Mouse (Mus musculus) hematopoietic stem cell, adult 5-6 weeks (primary cell): ENCODE measurements at regions not wholly inside any gene's neighbourhood (a gene's known extent, or its start where the extent isn't known, plus 50 kb on each side); places are given as distances from the start of the nearest gene placed in this dataset.

Experiments
- ATAC-seq, 2 experiments: fragments of 125-278 bp in 1 of 2; replicated peaks in 1 of 2; 2 replicates each; pipeline ENCODE4 v1.8.0; 2016 to 2017; ENCODE audit warnings: inconsistent platforms in 2 of 2, mild to moderate bottlenecking in 2 of 2, moderate number of reproducible peaks in 2 of 2, low read depth in 1 of 2, moderate TSS enrichment in 1 of 2; ENCODE audit not compliant: low FRiP score in 2 of 2, poor library complexity in 2 of 2, severe bottlenecking in 2 of 2, insufficient read depth in 1 of 2, low TSS enrichment in 1 of 2

DNA sequence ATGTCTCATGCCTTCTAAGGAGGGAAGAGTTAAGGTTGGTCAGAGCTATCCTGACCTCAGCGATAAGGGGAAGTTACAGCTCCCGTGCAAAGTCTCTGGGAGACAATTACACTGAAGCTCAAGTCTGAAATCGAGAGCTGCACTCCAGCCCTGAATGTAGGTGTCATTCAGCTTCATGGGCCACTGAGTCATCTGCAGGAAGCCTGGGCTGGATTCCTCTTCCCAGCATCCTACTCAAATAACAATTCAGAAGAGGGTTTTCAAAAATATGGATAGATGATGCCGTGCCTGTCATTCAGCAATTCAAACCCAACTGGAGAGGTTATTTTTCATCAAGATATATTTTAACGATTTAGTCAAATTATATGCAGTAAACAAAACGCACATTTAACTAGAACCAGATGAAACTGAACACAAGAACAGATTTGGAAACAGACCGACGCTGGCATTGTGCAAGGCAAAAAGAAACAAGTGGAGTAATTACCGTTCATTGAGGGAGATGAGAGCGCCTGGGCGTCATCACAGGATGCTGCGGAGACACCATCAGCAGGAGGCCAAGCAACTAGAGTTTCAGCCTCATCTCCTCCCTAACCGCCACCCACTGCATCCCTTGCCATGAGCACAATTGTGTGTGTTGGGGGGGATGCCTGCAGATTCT lies 57.8 kb upstream of the Cfap46 start:
- ATAC-seq: no peak

DNA sequence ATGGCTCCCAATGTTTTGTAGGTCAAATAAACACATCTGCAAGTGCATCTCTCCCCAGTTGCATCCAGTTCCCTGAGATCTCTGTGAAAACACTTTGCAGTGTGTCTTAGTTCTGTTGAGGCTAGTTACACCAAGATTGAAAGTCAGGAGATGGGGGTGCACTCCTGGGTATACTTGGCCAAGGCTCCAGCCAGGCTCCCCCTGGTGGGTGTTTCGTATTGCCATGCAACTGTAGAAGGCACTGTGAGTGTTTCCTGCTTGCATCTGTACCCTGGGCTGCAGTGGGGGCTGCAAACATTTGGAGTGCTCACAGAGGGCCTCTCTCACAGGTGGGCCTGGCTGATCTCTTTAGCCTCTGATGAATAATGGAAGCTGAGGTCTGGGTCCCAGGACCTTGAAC lies 63.2 kb upstream of the Cfap46 start:
- no peak for ATAC-seq

DNA sequence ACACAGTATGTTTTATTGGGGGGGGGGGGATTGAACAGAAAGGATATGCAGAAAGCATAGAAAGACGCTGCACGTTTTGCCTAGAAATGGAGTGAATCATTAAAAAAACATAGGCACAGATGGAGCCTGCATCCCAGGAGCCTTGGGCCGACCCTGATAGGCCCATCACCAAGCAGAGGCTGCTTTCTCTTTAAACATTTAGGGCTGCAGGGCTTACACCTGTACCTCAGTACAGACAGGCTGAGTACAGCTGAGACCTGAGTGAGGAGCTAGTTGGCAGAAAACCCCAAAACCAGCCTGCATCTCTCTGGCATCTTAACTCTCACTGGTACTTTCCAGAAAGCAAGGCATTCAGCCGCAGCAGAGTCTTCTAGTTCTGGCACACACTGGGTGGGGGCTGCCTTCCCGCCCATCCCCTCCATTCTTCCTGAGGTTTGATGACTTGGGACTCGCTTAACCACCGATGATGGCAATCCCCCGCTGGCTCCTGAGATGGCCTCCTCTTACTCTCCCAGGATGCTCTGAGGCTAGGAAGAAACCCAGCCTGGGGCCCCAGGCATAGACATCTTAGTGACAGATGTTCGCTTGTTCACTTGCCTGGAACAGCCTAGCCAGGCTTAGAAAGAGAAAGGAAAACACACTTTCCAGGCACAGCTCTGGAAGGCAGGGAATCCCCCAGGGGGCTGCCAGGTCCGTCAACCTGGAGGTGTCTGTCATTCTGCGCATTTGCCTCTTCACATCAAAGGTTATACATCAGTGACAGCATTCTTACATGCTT lies 63.9 kb upstream of the Cfap46 start:
- no peak for ATAC-seq

DNA sequence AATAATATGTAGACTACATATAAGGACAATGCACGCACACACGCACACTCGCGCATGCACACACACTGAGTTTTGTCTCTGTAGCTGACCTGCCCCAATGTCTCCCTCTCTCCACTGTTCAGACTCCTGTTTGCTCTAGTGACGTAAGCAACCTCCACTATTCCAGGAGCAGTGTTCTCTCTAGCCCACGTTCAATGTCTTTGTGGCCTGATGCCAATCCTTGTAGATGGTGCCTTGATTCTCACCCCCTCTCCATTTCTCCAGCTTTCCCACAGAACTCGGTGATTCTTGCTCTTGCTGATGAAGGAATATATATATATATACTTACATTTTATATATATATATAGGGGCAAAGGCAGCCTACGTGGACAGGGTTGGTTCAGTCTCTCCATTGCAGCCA lies 71.4 kb upstream of the Cfap46 start:
- ATAC-seq: no peak

DNA sequence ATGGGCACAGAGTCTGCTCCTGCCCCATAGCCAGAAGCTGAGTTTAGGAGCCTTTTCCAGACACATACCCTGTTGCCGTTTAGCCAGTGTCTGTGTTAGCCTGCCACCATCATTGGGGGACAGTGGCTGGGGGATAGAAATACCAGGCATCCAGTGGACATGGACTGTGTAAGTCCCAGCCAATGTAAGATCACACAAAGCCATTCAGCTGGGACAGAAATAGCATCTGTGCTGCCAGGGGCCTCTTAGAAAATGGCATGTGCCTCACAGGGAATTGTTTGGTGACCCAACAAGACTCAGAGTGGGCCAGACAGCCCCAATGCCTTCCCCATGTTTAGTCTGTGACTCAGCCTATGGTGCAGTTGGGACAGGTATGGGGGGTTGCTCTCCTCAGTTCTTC lies 71.5 kb upstream of the Adgra1 start:
- peak in 1 of 2 experiments; percentile 27; a peak in 1 of 4 replicates for ATAC-seq

DNA sequence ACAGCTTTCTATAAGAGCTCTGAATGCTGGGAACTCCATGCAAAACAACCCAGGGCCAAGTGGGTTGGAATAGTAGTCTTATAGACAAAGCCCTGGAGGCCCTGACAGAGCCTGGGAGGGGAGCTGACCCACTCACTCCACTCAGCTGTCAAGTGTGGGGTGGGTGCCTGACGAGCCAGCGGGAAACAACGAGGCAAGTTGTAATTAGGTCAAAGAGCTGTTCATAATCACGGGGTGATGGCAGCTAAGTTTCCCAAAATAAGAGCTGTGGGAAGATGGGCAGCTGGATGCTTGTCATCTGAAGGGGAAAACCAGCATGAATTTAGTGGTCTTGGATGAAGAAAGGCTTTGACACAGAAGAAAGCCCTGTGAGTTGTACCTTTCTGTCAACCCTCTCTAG lies 70.7 kb upstream of the Adgra1 start:
- ATAC-seq: no peak

DNA sequence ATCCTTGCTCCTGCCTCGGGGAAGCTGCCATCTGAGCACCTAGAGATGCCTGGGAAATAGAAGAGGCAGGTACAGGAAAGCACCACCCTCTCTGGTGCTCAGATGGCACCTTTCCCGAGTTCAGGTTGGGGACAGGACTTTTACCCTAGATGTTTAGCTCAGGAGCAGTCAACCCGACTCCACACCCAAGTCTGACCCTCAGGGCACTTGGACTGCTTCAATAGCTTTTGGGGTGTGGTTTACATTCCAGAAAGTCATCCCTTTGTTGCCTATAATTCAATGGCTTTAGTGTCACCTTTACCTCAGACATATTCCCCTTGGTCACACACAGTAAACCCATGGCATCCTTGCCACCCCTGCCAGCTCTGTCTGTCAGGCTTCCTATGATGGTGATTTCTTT lies 67.7 kb upstream of the Adgra1 start:
- no peak for ATAC-seq

DNA sequence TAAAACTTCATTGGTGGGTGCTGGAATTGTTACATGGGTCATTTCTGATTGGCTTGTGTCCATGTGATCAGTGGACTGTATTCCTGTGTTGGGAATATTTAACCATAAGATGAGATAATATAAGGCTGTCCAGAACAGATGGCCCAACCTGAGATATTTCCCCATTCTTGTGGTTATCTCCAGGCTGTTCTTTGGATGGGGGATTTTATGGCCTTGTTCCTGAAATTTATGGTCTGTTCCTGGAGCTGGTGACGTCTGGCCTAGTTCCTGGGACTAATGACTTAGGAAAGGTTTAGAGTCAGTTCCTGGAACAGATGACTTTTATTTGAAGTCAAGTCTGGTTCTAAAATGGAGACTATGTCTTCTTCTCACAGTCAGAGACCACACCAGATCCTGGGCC lies 64.8 kb upstream of the Adgra1 start:
- no peak for ATAC-seq

DNA sequence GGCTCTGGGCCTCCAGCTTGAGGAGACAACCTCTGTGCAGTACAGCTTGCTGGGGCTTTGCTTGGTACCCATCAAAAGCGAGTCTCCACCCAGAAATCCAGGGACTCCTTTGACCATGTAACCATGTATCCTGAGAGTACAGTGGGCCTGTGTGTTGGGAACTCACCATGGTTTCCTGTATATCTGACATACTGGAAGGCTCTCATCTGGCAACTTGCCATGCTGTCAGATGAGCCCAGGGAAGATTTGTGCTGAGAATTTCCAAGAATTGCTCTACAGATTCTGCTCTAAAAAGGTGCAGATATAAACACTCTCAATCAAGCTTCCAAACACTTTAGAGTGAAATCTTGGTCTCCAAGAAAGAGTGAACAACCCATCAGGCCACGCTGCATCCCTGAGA lies 56.7 kb upstream of the Adgra1 start:
- no peak for ATAC-seq

DNA sequence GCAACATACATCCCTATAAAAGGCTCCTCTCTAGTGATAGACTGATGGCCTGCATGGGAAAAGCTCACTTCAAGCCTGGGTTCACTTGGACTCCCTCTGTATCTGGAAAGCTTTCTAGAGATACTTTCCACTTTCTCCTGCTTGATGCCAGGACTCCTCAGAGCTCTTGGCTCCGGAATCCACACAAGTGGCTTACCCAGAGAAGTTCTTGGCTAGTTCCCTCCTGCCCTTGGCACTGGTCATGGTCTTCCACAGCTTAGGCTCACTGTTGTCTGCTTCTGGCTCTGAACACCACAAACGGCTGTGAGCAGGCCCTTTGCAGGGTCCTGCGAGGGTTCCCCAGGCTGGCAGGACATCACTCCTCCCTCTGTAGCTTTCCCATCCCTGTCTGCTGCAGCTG lies 54.1 kb upstream of the Adgra1 start:
- ATAC-seq: no peak

DNA sequence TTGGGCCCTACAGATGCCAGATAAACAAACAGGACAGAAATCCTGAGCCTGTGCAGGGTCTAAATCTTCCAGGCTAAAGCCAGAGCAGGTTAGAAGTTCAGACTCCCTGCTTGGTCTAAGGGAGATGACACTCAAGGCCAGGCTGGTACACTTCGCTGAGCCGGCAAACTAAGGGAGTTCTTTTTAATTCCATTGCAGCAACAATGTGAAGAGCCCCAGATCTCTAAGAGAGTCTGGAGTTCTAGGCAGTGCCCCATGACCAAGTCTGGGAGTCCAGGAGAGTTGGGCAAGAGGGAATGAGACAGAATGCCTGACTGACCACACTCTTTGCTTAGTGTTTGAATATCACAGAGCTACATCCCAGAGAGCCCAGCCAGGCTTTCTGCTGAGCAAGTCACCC lies 52.5 kb upstream of the Adgra1 start:
- no peak for ATAC-seq
